Mouse (Mus musculus) CH12F3 (cell line): ENCODE measurements around the gene Rtp3.

Experiments used
- in situ Hi-C: fragments of 300-500 bp; cut with MboI; formaldehyde crosslinking; loops from 2 replicates; pipeline ENCODE4 v1.14.3; 2020; ENCODE audit warnings: low sequenced_read_pairs

The Rtp3 gene

GRCm38 (mm10) chr9:110946548-110947044, 43.8 kb downstream of the Rtp3 start:
- in situ Hi-C loops, result no loop called here

GRCm38 (mm10) chr9:110945926-110946325, 44.5 kb downstream of the Rtp3 start, which contains the start of gene Tdgf1:
Gene Tdgf1 (minus strand): TSS chr9:110946158.
- in situ Hi-C loops, result no loop called here

- in situ Hi-C loops, result no loop called here
Measured at GRCm38 (mm10) chr9:110945343-110945742, 45.0 kb downstream of the Rtp3 start.

GRCm38 (mm10) chr9:110944265-110944664, 46.1 kb downstream of the Rtp3 start:
- in situ Hi-C loops, result no loop called here

GRCm38 (mm10) chr9:110937506-110938490, 52.6 kb downstream of the Rtp3 start:
- in situ Hi-C loops, result no loop called here

GRCm38 (mm10) chr9:110935941-110936340, 54.4 kb downstream of the Rtp3 start:
- in situ Hi-C loops, result no loop called here
